Mouse (Mus musculus) intestine, embryonic 15.5 days (tissue): Measurements from ENCODE around the gene Jak2. TPM values are rescaled to one million over a fixed set of nuclear protein-coding genes. Genes with fewer than 3 reads are reported as not detected.

Source experiments
- ATAC-seq: fragments of 200-750 bp; cut with Nextera tagmentation; 2 replicates; pipeline ENCODE4 v1.8.0; 2017; ENCODE audit warnings: moderate TSS enrichment, moderate library complexity
- H3K27ac ChIP-seq: fragments of 300-500 bp; sonication (generic); 2 replicates; pipeline ENCODE4 v1.5.1; 2015; ENCODE audit warnings: mild to moderate bottlenecking, inconsistent platforms
- H3K27me3 ChIP-seq: fragments of 300-500 bp; sonication (generic); replicated peaks from 2 replicates; pipeline ENCODE4 v1.6.1; 2015; ENCODE audit warnings: inconsistent platforms
- H3K36me3 ChIP-seq: fragments of 300-500 bp; sonication (generic); 2 replicates; pipeline ENCODE4 v1.6.1; 2015; ENCODE audit warnings: inconsistent platforms
- H3K4me1 ChIP-seq: fragments of 300-500 bp; sonication (generic); replicated peaks from 2 replicates; pipeline ENCODE4 v1.6.1; 2015; ENCODE audit warnings: inconsistent platforms
- H3K4me2 ChIP-seq: fragments of 300-500 bp; sonication (generic); replicated peaks from 2 replicates; pipeline ENCODE4 v1.6.1; 2015; ENCODE audit warnings: mild to moderate bottlenecking, inconsistent platforms
- H3K4me3 ChIP-seq: fragments of 300-500 bp; sonication (generic); replicated peaks from 2 replicates; pipeline ENCODE4 v1.5.1; 2015; ENCODE audit warnings: inconsistent platforms
- H3K9ac ChIP-seq: fragments of 300-500 bp; sonication (generic); 2 replicates; pipeline ENCODE4 v1.6.1; 2015; ENCODE audit warnings: inconsistent platforms
- H3K9me3 ChIP-seq: fragments of 300-500 bp; sonication (generic); 2 replicates; pipeline ENCODE4 v1.6.1; 2016; ENCODE audit warnings: inconsistent platforms
- WGBS: fragments of 180-500 bp; shearing (Covaris S2); methylation state at CpG from one replicate; pipeline ENCODE4 v1.1.7; 2015; 5-methylcytosine and 5-hydroxymethylcytosine counted together
- polyA plus RNA-seq: library from polyadenylated mRNA; unstranded; fragments of >200 nt; fragmentation: Nextera tagmentation; extraction: Ambion mirVana; gene quantifications from 2 replicates; pipeline ENCODE4 v1.2.1, GENCODE M21; 2015

The Jak2 gene
- polyA plus RNA-seq, 1 experiment from 2014 or later, result 8.0 TPM

- Histone ChIP-seq H3K4me2 (peak overlapping the region; percentile 58), H3K4me3 (peak overlapping the region; percentile 26), H3K27me3 (no peaks in the 10 kb centered on the region), H3K9me3 (no peaks in the 10 kb centered on the region), H3K9ac (no peak overlapping the region), H3K27ac (no peak overlapping the region), H3K4me1 (no peaks in the 10 kb centered on the region), H3K36me3 (no peaks in the 10 kb centered on the region)
- peak; percentile 80 for ATAC-seq
- WGBS, result 4% methylated on average over 20 of the region's 20 CpGs
These were observed 103.6 kb downstream of the Jak2 start for GRCm38 (mm10) chr19:29354895-29355877.

- no peaks in the 10 kb centered on the region for H3K9me3 ChIP-seq
- no peak overlapping the region for H3K9ac ChIP-seq
- 83% methylated on average over 11 of the region's 11 CpGs for WGBS
- no peak for ATAC-seq
- H3K36me3 ChIP-seq, result no peaks in the 10 kb centered on the region
- H3K4me3 ChIP-seq, result no peak overlapping the region
- H3K4me1 ChIP-seq, result 0 out of 2 replicates have a peak, but pooled peaks cover 7% of the 10 kb centered on the region
- no peak overlapping the region for H3K27ac ChIP-seq
- no peaks in the 10 kb centered on the region for H3K27me3 ChIP-seq
- no peak overlapping the region for H3K4me2 ChIP-seq
These were observed 104.7 kb downstream of the Jak2 start for GRCm38 (mm10) chr19:29356281-29356680.

DNA sequence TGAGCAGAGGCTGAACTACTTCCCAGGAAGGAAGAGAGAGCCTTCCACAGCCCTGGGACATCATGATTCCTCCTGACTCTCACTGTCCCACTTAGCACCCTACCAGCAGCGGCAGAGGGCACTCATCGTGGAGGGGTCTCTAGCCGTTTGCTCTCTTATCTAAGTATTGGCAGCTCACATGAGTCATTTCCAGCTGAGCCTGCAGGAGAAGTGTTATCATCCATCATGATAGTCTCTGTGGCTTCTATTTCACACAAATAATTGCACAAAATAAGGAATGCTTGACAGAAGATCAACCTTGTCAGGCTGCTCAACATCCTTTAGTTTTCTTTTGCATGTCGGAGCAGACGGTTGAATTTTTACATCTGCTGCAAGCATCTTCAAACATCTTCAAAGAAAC lies 108.6 kb downstream of the Jak2 start:
- Histone ChIP-seq H3K27me3 (no peaks in the 10 kb centered on the region), H3K36me3 (no peaks in the 10 kb centered on the region), H3K9ac (no peak overlapping the region), H3K9me3 (no peaks in the 10 kb centered on the region), H3K27ac (no peak overlapping the region), H3K4me2 (peak overlapping the region; percentile 78), H3K4me3 (no peak overlapping the region; the same call in 1 of the 2 replicates), H3K4me1 (0 out of 2 replicates have a peak, but pooled peaks cover 8% of the 10 kb centered on the region)
- 71% methylated on average over 5 of the region's 5 CpGs for WGBS
- no peak for ATAC-seq

GRCm38 (mm10) chr19:29361468-29362130 lies 110.0 kb downstream of the Jak2 start:
- peak overlapping the region; percentile 78 for H3K4me2 ChIP-seq
- H3K36me3 ChIP-seq, result no peaks in the 10 kb centered on the region
- WGBS, result 2% methylated on average over 33 of the region's 33 CpGs
- peak; percentile 99 for ATAC-seq
- no peaks in the 10 kb centered on the region for H3K9me3 ChIP-seq
- peaks cover 9% of the 10 kb centered on the region; the same call in 1 of the 2 replicates for H3K4me1 ChIP-seq
- peak overlapping the region; percentile 42; the same call in 1 of the 2 replicates for H3K27ac ChIP-seq
- H3K9ac ChIP-seq, result peak overlapping the region; percentile 74
- no peaks in the 10 kb centered on the region for H3K27me3 ChIP-seq
- peak overlapping the region; percentile 65 for H3K4me3 ChIP-seq

DNA sequence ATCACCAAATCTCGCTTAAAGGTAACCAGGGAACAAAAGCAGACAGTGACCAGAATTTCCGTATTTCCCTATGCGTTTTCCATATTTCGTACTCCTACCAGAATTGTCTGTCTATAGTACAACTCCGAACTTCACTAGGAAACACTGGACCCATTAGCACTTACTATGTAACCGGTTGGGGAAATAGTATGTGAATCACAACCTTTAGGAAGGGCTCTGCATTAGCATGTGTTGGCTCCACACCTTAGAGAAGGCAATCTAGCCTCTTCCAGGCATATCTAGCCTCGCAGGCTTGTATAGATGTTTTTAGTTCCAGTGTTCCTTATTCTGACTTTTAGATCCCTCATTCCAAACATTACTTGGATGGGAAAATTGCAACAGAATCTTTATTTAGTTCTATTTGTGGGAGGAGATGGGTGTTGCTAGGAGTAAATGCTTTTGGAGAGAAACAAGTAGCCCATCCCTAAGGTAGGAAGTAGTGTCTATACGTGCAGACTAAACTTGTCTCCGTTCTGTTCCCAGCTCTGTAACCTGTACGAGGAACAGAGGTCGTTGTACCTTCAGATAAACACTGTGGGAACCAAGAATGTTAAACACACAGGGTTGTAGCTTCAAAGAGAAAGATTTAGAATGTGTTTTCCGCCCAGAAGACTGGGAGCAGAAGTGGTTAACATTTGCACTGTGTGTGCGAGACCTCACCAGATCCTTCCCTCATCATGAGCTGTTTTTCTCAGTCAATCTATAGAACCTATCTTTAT lies 110.7 kb downstream of the Jak2 start:
- peaks cover 11% of the 10 kb centered on the region; the same call in 1 of the 2 replicates for H3K4me1 ChIP-seq

More for the DNA sequence above, 110.7 kb downstream of the Jak2 start:
- peak overlapping the region; percentile 65 for H3K4me3 ChIP-seq
- H3K9me3 ChIP-seq, result no peaks in the 10 kb centered on the region
- H3K36me3 ChIP-seq, result no peaks in the 10 kb centered on the region
- H3K27me3 ChIP-seq, result no peaks in the 10 kb centered on the region
- H3K4me2 ChIP-seq, result peak overlapping the region; percentile 78
- no peak overlapping the region for H3K27ac ChIP-seq
- WGBS, result 24% methylated on average over 13 of the region's 13 CpGs
- peak overlapping the region; percentile 74 for H3K9ac ChIP-seq
- ATAC-seq, result peak; percentile 42; the same call in 1 of the 2 replicates

Other genes starting within 250 kb of the Jak2 start
- 98.6 and 101 TPM in 2 replicates for gene Ak3, start 203.9 kb upstream of the Jak2 start, polyA plus RNA-seq
- gene Rcl1, start 150.5 kb upstream of the Jak2 start, polyA plus RNA-seq, result 63.0 and 67.1 TPM in 2 replicates
- gene Insl6, start 73.5 kb downstream of the Jak2 start, polyA plus RNA-seq, result 12.8 and 13.8 TPM in 2 replicates
- gene Rln1, start 82.8 kb downstream of the Jak2 start, polyA plus RNA-seq, result 0.21 and 0.32 TPM in 2 replicates
- gene Plgrkt, start 115.6 kb downstream of the Jak2 start, polyA plus RNA-seq, result 182 and 201 TPM in 2 replicates
- gene Cd274, start 115.6 kb downstream of the Jak2 start, polyA plus RNA-seq, result 0.40 and 0.69 TPM in 2 replicates
- not detected in 2 replicates for gene Pdcd1lg2, start 159.1 kb downstream of the Jak2 start, polyA plus RNA-seq